Mouse (Mus musculus) erythroblast, adult 5-6 weeks (primary cell): ENCODE measurements at regions not wholly inside any gene's neighbourhood (a gene's known extent, or its start where the extent isn't known, plus 50 kb on each side); places are given as distances from the start of the nearest gene placed in this dataset.

Experiments used
- ATAC-seq: replicated peaks from 2 replicates; pipeline ENCODE4 v1.8.0; 2016; ENCODE audit warnings: moderate number of reproducible peaks, mild to moderate bottlenecking, moderate TSS enrichment, inconsistent platforms; ENCODE audit not compliant: poor library complexity, low FRiP score, severe bottlenecking

- ATAC-seq: no peak
Measured at GRCm38 (mm10) chr12:26244701-26245100, 170.4 kb downstream of the Rnf144a start.

DNA sequence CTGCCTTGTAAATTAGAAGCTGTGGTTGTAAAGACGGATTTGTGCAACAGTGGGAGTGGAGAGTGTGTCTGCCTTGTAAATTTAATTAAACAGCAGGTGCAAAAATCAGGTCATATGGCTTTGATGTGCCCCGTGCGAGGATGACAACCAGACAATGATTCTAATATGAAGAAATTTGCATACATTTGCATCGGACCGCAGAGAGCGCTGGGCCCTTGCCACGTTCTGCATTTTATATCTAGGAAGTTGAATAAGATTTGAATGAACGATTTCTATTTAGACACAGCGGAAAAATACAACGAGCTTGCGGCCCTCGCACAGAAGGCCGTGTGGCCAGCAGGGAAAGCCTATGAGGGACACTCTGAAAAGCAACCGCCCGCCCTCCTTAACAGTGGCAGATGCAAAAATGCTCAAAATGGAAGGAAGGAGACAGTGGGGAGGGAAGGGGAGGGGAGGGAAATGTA, 187.5 kb downstream of the Rnf144a start:
- ATAC-seq: no peak

- no peak for ATAC-seq
Measured at GRCm38 (mm10) chr12:26226363-26226762, 188.7 kb downstream of the Rnf144a start.

- ATAC-seq: no peak
Measured at GRCm38 (mm10) chr12:26212447-26212846, 202.6 kb downstream of the Rnf144a start.

GRCm38 (mm10) chr12:26211423-26211822, 203.6 kb downstream of the Rnf144a start:
- no peak for ATAC-seq

GRCm38 (mm10) chr12:26206751-26207150, 208.3 kb downstream of the Rnf144a start:
- ATAC-seq: no peak

GRCm38 (mm10) chr12:26206036-26206435, 209.0 kb downstream of the Rnf144a start:
- no peak for ATAC-seq

DNA sequence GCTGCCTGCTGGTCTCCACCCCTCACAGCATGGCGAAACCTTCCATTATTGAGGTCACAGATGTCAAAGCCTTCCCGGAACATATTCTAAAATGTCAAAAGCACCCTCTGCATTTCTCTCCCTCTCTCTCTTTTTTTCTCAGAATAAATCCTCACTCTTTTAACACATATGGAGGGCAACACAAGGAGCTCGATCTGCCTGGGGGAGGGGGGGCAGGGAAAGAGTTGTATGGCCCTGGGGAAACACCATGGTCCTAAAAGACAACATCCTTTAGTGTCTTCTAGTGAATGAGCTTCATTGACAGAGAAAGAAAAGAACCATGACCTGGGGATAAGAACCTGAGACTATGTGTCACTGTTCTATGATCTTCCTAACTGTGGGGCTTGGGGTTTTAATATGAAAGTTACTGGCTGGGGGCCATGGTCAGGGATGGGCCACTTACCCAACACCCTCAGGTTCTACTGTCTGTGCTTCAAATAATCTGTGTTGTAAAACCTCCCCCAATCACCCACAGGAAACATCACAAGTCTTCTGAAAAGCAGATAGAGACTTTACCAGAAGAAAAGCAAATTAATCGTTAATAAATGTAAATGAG, 223.0 kb downstream of the Rnf144a start:
- ATAC-seq: no peak

- no peak for ATAC-seq
Measured at GRCm38 (mm10) chr12:26191268-26191981, 223.6 kb downstream of the Rnf144a start.

GRCm38 (mm10) chr12:26188996-26189395, 226.1 kb downstream of the Rnf144a start:
- ATAC-seq: no peak

DNA sequence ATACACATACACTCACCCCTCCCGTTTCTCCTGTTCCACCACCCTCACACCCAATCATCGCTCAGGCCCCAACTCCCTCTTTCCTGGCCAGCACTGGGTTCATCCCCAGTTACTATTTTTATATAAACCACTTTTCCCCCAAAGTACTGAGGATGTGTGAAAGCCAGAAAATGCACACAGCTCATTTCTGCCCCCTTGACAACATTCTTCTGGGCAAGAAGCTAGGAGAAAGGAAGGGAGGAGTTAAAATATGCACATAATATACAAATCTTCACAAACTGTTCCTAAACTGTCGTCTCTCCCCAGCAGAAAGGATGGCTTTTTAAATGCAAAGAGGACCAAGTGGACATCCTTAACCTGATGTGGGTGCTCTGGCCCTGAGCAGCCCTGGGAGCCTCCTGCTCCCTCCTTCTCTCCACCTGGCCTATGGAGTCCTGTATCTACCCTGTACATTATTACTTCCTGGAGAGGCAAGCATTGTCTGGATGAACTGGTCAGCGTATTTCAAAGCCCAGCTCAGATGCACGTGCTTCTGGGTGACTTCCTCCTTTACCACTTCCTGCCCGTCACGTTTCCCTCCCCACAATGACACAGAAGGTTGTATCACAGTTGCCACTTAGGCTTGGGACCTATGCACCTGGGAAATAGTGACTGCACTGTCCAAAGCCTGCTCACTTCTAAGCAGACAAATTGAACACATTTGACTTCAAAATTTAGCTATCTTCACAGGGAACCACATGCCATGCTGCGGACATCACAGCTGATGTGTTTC, 227.8 kb downstream of the Rnf144a start:
- ATAC-seq: no peak

GRCm38 (mm10) chr12:26184701-26185460, 230.2 kb downstream of the Rnf144a start:
- ATAC-seq: no peak

DNA sequence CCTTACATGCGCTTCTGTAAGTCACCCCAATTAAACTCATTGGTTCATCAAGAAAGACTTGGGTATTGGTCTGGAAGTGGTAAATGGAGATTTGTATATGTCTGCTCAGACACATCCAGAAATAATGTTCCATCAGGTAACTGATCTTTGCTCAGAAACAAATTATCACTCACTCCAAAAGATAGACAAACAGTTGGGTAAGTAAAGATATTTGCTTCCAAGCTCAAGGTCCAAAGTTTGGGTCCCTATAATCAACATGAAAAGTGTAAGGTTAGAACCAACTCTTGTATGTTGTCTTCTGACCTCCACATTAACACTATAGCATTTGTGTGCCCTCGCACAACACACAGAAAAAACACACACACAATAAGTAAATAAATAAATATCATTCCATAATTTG, 232.0 kb downstream of the Rnf144a start:
- no peak for ATAC-seq

GRCm38 (mm10) chr12:26180846-26181245, 234.2 kb downstream of the Rnf144a start:
- no peak for ATAC-seq

DNA sequence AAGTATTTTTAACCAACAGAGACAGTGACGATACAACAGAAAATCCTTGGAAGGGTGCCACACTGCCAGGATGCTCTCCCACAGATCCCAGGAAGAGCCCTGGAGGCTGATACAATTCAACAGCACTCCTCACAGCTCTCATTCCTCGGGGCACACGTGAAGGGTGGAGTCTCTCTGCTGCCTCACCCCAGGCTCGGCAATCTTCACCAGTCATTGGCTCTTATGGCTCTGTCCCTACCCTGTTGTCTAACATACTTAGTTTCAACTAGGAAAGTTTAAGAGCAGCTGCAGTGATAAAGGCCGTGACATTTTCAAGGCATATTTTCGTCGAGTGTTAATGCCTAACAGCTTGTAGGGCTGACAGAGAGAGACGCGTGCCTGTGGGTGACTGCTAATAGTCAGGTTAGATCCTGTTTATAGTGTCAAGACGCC, 238.8 kb downstream of the Rnf144a start:
- ATAC-seq: no peak

DNA sequence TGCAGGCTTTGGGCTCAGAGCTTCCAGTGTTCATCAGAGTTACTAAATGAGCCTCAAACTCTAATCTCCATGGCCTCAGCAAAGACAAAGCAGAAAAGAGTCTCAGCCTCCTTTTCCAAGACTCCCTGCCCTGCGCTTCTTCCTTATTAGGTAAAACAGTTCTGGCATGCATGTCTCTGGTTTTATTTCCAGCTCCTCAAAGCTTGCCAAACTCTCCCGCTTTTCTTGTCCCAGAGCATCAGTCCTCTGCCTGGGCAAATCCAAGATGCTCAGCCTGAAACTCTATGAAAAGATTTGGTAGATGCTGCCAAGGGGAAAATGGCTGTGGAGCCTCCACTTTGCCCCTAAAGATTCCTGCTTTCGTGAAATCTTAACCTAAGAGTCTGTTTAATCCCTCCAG, 251.6 kb downstream of the Rnf144a start:
- ATAC-seq: no peak

- ATAC-seq: no peak
Measured at GRCm38 (mm10) chr12:26160861-26161615, 254.0 kb downstream of the Rnf144a start.

- ATAC-seq: no peak
Measured at GRCm38 (mm10) chr12:26152992-26153391, 262.1 kb downstream of the Rnf144a start.

- no peak for ATAC-seq
Measured at GRCm38 (mm10) chr12:26146336-26146735, 268.7 kb downstream of the Rnf144a start.
